Mouse (Mus musculus) bone marrow macrophage, adult 2 months (primary cell): ENCODE data around the gene Cx3cl1. TPM values are rescaled to one million over a fixed set of nuclear protein-coding genes. Genes with fewer than 3 reads are reported as not detected.

Experiments used
- H3K27ac ChIP-seq: 2 replicates; pipeline ENCODE4 v1.5.1; 2012; ENCODE audit warnings: low read depth, low read length; ENCODE audit not compliant: insufficient read depth
- H3K4me1 ChIP-seq: 2 replicates; pipeline ENCODE4 v1.6.1; 2012; ENCODE audit warnings: low read length; ENCODE audit not compliant: control insufficient read depth, insufficient read depth
- H3K4me3 ChIP-seq: 2 replicates; pipeline ENCODE4 v1.5.1; 2012; ENCODE audit warnings: mild to moderate bottlenecking, low read length, moderate library complexity; ENCODE audit not compliant: insufficient read depth
- CTCF ChIP-seq: IDR thresholded peaks from 2 replicates; pipeline ENCODE4 v1.5.1; 2012; ENCODE audit warnings: low read depth, mild to moderate bottlenecking, low read length, moderate library complexity
- POLR2A ChIP-seq: IDR thresholded peaks from 2 replicates; pipeline ENCODE4 v1.6.1; 2012; ENCODE audit warnings: mild to moderate bottlenecking, low read depth, low read length, borderline replicate concordance
- polyA plus RNA-seq: library from polyadenylated mRNA; stranded (reverse); fragments of >200 nt; gene quantifications from 2 replicates; pipeline ENCODE4 v1.2.4, GENCODE M21; 2012; ENCODE audit not compliant: missing spikeins, insufficient read depth, insufficient read length

The Cx3cl1 gene
- polyA plus RNA-seq, 1 experiment, result 0.76 TPM

- TF ChIP-seq CTCF, result no peak
- no peak for TF ChIP-seq POLR2A
- H3K4me3 ChIP-seq, result no peak overlapping the region
- H3K4me1 ChIP-seq, result peaks cover 3% of the 10 kb centered on the region; the same call in 1 of the 2 replicates
- H3K27ac ChIP-seq, result no peak overlapping the region
Observed at GRCm38 (mm10) chr8:94810855-94811254, 39.0 kb downstream of the Cx3cl1 start.

DNA sequence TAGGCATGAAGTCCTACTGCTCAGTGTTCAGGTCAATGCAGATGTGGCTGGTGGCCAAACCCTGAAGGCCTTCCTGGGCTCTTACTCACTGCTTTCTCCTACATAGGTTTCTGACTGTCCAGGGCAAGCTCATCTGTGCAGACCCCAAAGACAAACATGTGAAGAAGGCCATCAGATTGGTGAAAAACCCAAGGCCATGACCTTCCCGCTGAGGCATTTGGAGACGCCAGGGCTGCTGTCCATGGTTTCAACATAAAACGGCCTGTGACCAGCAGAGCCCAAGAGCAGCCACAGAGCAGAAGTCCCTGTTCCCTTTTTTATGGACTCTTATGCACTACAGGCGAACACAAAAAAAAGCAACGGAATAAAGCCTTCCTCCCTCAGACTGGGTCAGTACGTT is 39.8 kb downstream of the Cx3cl1 start:
- TF ChIP-seq CTCF, result no peak
- no peak for TF ChIP-seq POLR2A
- 0 out of 2 replicates have a peak overlapping the region, but pooled peaks have one; percentile 10 for H3K4me3 ChIP-seq
- H3K27ac ChIP-seq, result no peak overlapping the region
- H3K4me1 ChIP-seq, result peaks cover 3% of the 10 kb centered on the region; the same call in 1 of the 2 replicates

DNA sequence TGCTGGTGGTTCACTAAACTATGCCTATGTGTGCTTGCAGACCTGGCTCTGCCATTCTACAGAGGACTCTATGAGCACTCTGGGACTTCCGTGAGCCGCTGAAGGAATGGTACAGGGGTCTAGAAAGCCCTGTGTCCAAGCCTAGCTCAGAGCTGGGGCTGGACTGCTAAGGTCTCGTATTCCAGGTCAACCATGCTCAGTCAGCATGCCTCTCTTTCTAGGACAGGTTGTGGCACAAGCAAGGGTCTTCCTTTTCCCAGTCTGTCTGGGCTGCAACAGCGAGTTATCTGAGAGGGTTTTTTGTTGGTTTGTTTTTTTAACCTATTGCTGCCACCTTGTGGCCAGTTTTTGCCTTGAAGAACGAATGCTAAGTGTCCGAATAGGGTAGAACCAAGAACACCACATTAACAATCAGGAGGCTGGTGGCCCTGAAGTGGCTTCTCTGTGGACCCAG is 40.9 kb downstream of the Cx3cl1 start:
- Histone ChIP-seq H3K4me3 (no peak overlapping the region), H3K4me1 (peaks cover 3% of the 10 kb centered on the region; the same call in 1 of the 2 replicates), H3K27ac (no peak overlapping the region)
- no peak for TF ChIP-seq CTCF
- no peak for TF ChIP-seq POLR2A

DNA sequence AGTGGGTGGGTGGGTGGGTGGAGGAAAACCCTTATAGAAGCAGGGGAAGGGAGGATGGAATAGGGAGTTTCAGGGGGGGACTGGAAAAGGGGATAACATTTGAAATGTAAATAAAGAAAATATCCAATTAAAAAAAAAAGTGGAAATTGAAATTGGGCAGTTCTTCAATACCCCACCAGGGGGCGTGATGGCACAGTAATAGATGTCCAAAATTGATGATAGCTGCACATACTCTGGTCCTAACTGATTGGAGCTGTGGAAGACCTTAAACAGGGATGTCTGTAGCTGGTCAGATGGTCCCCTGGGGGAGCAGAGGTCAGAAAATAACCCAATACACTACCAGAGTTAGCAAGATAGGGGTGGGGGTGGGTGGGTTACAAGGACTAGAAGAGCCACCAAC is 42.7 kb downstream of the Cx3cl1 start:
- TF ChIP-seq CTCF (peak; percentile 18; the same call in 1 of the 2 replicates), POLR2A (no peak)
- Histone ChIP-seq H3K4me3 (no peak overlapping the region), H3K4me1 (peaks cover 3% of the 10 kb centered on the region; the same call in 1 of the 2 replicates), H3K27ac (no peak overlapping the region)

GRCm38 (mm10) chr8:94817933-94818332 is 46.1 kb downstream of the Cx3cl1 start:
- no peaks in the 10 kb centered on the region for H3K4me1 ChIP-seq
- no peak overlapping the region for H3K4me3 ChIP-seq
- TF ChIP-seq POLR2A, result no peak
- no peak for TF ChIP-seq CTCF
- no peak overlapping the region for H3K27ac ChIP-seq

GRCm38 (mm10) chr8:94819671-94820179 is 47.9 kb downstream of the Cx3cl1 start:
- TF ChIP-seq CTCF, result no peak
- TF ChIP-seq POLR2A, result no peak
- Histone ChIP-seq H3K4me1 (no peaks in the 10 kb centered on the region), H3K4me3 (no peak overlapping the region), H3K27ac (no peak overlapping the region)

GRCm38 (mm10) chr8:94820553-94820952 is 48.7 kb downstream of the Cx3cl1 start:
- no peak for TF ChIP-seq POLR2A
- no peak for TF ChIP-seq CTCF
- H3K27ac ChIP-seq, result no peak overlapping the region
- no peak overlapping the region for H3K4me3 ChIP-seq
- H3K4me1 ChIP-seq, result no peaks in the 10 kb centered on the region

GRCm38 (mm10) chr8:94821381-94821780 is 49.6 kb downstream of the Cx3cl1 start:
- Histone ChIP-seq H3K4me3 (no peak overlapping the region), H3K27ac (no peak overlapping the region), H3K4me1 (no peaks in the 10 kb centered on the region)
- TF ChIP-seq CTCF (no peak), POLR2A (no peak)

GRCm38 (mm10) chr8:94822637-94823560 is 51.1 kb downstream of the Cx3cl1 start:
- TF ChIP-seq POLR2A, result no peak
- 0 out of 2 replicates have a peak, but pooled peaks have one; percentile 21 for TF ChIP-seq CTCF
- Histone ChIP-seq H3K27ac (no peak overlapping the region), H3K4me3 (no peak overlapping the region), H3K4me1 (no peaks in the 10 kb centered on the region)

GRCm38 (mm10) chr8:94825170-94825569 is 53.4 kb downstream of the Cx3cl1 start:
- H3K27ac ChIP-seq, result no peak overlapping the region
- no peak overlapping the region for H3K4me3 ChIP-seq
- TF ChIP-seq POLR2A (no peak), CTCF (no peak)
- H3K4me1 ChIP-seq, result no peaks in the 10 kb centered on the region
